Mouse (Mus musculus): ENCODE results near the gene Map3k6. TPM values are rescaled to one million over a fixed set of nuclear protein-coding genes. Genes with fewer than 3 reads are reported as not detected.
A peak's percentile ranks its signal among the peaks of the same experiment; 100 is the strongest.

Gene Map3k6
- 1.9 and 2.8 TPM in 2 replicates for polyA plus RNA-seq (2016; fragmentation: Nextera tagmentation; extraction: Ambion mirVana)

GRCm38 (mm10) chr4:133240490-133240921 is at the start of gene Map3k6:
Gene Map3k6 (plus strand): TSS chr4:133240818.
- peak within 1 kb of the TSS; percentile 53 for H3K4me3 ChIP-seq
- 0 out of 2 replicates have a peak, but pooled peaks cover 3% of the 10 kb centered on the region for H3K9me3 ChIP-seq
- peaks cover 72% of the 10 kb centered on the region for H3K27me3 ChIP-seq
- H3K27ac ChIP-seq (replicated peaks), result no peak within 1 kb of the TSS
- H3K9ac ChIP-seq (replicated peaks), result peak within 1 kb of the TSS; percentile 48
- peak within 1 kb of the TSS; percentile 82 for H3K4me2 ChIP-seq (replicated peaks)
- 5% methylated on average over 16 of the region's 16 CpGs for WGBS
- peaks cover 9% of the 10 kb centered on the region for H3K4me1 ChIP-seq
- no peaks in the 10 kb centered on the region for H3K36me3 ChIP-seq
- ATAC-seq (ENCODE audit: low FRiP score, low read depth), result no peak

GRCm38 (mm10) chr4:133194482-133194881 is 46.1 kb upstream of the Map3k6 start:
- Histone ChIP-seq H3K27ac (replicated peaks) (no peak overlapping the region), H3K4me2 (replicated peaks) (no peak overlapping the region), H3K9me3 (no peaks in the 10 kb centered on the region), H3K9ac (replicated peaks) (no peak overlapping the region), H3K36me3 (peaks cover 60% of the 10 kb centered on the region), H3K4me1 (peaks cover 35% of the 10 kb centered on the region), H3K4me3 (no peak overlapping the region), H3K27me3 (no peaks in the 10 kb centered on the region)
- 85% methylated on average over 11 of the region's 11 CpGs for WGBS
- ATAC-seq (ENCODE audit: low FRiP score, low read depth), result no peak

- Histone ChIP-seq H3K4me3 (no peak overlapping the region), H3K27me3 (no peaks in the 10 kb centered on the region), H3K9ac (replicated peaks) (no peak overlapping the region), H3K9me3 (no peaks in the 10 kb centered on the region), H3K36me3 (peaks cover 56% of the 10 kb centered on the region), H3K4me1 (peaks cover 40% of the 10 kb centered on the region), H3K4me2 (replicated peaks) (no peak overlapping the region), H3K27ac (replicated peaks) (no peak overlapping the region)
- no peak for ATAC-seq (ENCODE audit: low FRiP score, low read depth)
- WGBS, result 67% methylated on average over 4 of the region's 4 CpGs
Measured at GRCm38 (mm10) chr4:133195014-133195413, 45.6 kb upstream of the Map3k6 start.

- WGBS, result 87% methylated on average over 2 of the region's 2 CpGs
- Histone ChIP-seq H3K9ac (replicated peaks) (no peak overlapping the region), H3K4me2 (replicated peaks) (no peak overlapping the region), H3K4me3 (no peak overlapping the region), H3K27me3 (no peaks in the 10 kb centered on the region), H3K36me3 (peaks cover 46% of the 10 kb centered on the region), H3K27ac (replicated peaks) (peak overlapping the region; percentile 82; the same call in 1 of the 2 replicates), H3K4me1 (peaks cover 52% of the 10 kb centered on the region), H3K9me3 (no peaks in the 10 kb centered on the region)
- no peak for ATAC-seq (ENCODE audit: low FRiP score, low read depth)
Measured at GRCm38 (mm10) chr4:133196136-133196535, 44.5 kb upstream of the Map3k6 start.

GRCm38 (mm10) chr4:133196852-133197251 is 43.8 kb upstream of the Map3k6 start:
- 0 out of 2 replicates have a peak overlapping the region, but pooled peaks have one; percentile 11 for H3K9ac ChIP-seq (replicated peaks)
- no peaks in the 10 kb centered on the region for H3K9me3 ChIP-seq
- H3K4me1 ChIP-seq, result peaks cover 54% of the 10 kb centered on the region
- no peak overlapping the region for H3K4me3 ChIP-seq
- H3K27me3 ChIP-seq, result no peaks in the 10 kb centered on the region
- H3K27ac ChIP-seq (replicated peaks), result peak overlapping the region; percentile 82
- WGBS, result 23% methylated on average over 7 of the region's 7 CpGs
- ATAC-seq (ENCODE audit: low FRiP score, low read depth), result no peak
- H3K4me2 ChIP-seq (replicated peaks), result no peak overlapping the region
- peaks cover 39% of the 10 kb centered on the region for H3K36me3 ChIP-seq

- H3K27ac ChIP-seq (replicated peaks), result peak overlapping the region; percentile 82
- peak overlapping the region; percentile 8; the same call in 1 of the 2 replicates for H3K9ac ChIP-seq (replicated peaks)
- H3K4me3 ChIP-seq, result no peak overlapping the region
- H3K27me3 ChIP-seq, result no peaks in the 10 kb centered on the region
- peaks cover 34% of the 10 kb centered on the region for H3K36me3 ChIP-seq
- ATAC-seq (ENCODE audit: low FRiP score, low read depth), result no peak
- H3K4me2 ChIP-seq (replicated peaks), result no peak overlapping the region
- peaks cover 54% of the 10 kb centered on the region for H3K4me1 ChIP-seq
- H3K9me3 ChIP-seq, result no peaks in the 10 kb centered on the region
- WGBS, result 11% methylated on average over 5 of the region's 5 CpGs
Measured at GRCm38 (mm10) chr4:133197355-133197754, 43.3 kb upstream of the Map3k6 start.

- no peak overlapping the region for H3K4me2 ChIP-seq (replicated peaks)
- peak overlapping the region; percentile 82 for H3K27ac ChIP-seq (replicated peaks)
- WGBS, result 15% methylated on average over 13 of the region's 13 CpGs
- H3K36me3 ChIP-seq, result peaks cover 30% of the 10 kb centered on the region
- H3K4me3 ChIP-seq, result no peak overlapping the region
- peak; percentile 63 for ATAC-seq (ENCODE audit: low FRiP score, low read depth)
- peak overlapping the region; percentile 8; the same call in 1 of the 2 replicates for H3K9ac ChIP-seq (replicated peaks)
- H3K4me1 ChIP-seq, result peaks cover 54% of the 10 kb centered on the region
- H3K9me3 ChIP-seq, result no peaks in the 10 kb centered on the region
- H3K27me3 ChIP-seq, result no peaks in the 10 kb centered on the region
Measured at GRCm38 (mm10) chr4:133197801-133198286, 42.8 kb upstream of the Map3k6 start.

GRCm38 (mm10) chr4:133198337-133199180 is 42.1 kb upstream of the Map3k6 start:
- peaks cover 55% of the 10 kb centered on the region for H3K4me1 ChIP-seq
- H3K4me2 ChIP-seq (replicated peaks), result 0 out of 2 replicates have a peak overlapping the region, but pooled peaks have one; percentile 1
- no peaks in the 10 kb centered on the region for H3K27me3 ChIP-seq
- peak overlapping the region; percentile 82 for H3K27ac ChIP-seq (replicated peaks)
- H3K9me3 ChIP-seq, result no peaks in the 10 kb centered on the region
- H3K4me3 ChIP-seq, result no peak overlapping the region
- peak; percentile 57 for ATAC-seq (ENCODE audit: low FRiP score, low read depth)
- peaks cover 22% of the 10 kb centered on the region for H3K36me3 ChIP-seq
- 13% methylated on average over 19 of the region's 19 CpGs for WGBS
- H3K9ac ChIP-seq (replicated peaks), result peak overlapping the region; percentile 8; the same call in 1 of the 2 replicates

- WGBS, result 76% methylated on average over 6 of the region's 6 CpGs
- no peak for ATAC-seq (ENCODE audit: low FRiP score, low read depth)
- Histone ChIP-seq H3K9me3 (no peaks in the 10 kb centered on the region), H3K9ac (replicated peaks) (no peak overlapping the region), H3K4me1 (peaks cover 63% of the 10 kb centered on the region), H3K27me3 (no peaks in the 10 kb centered on the region), H3K4me3 (no peak overlapping the region), H3K4me2 (replicated peaks) (no peak overlapping the region), H3K27ac (replicated peaks) (peak overlapping the region; percentile 8; the same call in 1 of the 2 replicates), H3K36me3 (peaks cover 14% of the 10 kb centered on the region)
Measured at GRCm38 (mm10) chr4:133199743-133200142, 40.9 kb upstream of the Map3k6 start.

- Histone ChIP-seq H3K27me3 (no peaks in the 10 kb centered on the region), H3K4me3 (no peak overlapping the region), H3K4me2 (replicated peaks) (no peak overlapping the region), H3K4me1 (peaks cover 67% of the 10 kb centered on the region), H3K9ac (replicated peaks) (no peak overlapping the region), H3K9me3 (no peaks in the 10 kb centered on the region), H3K36me3 (peaks cover 11% of the 10 kb centered on the region), H3K27ac (replicated peaks) (peak overlapping the region; percentile 8; the same call in 1 of the 2 replicates)
- 55% methylated on average over 21 of the region's 21 CpGs for WGBS
- ATAC-seq (ENCODE audit: low FRiP score, low read depth), result no peak
Measured at GRCm38 (mm10) chr4:133200343-133200742, 40.3 kb upstream of the Map3k6 start.

GRCm38 (mm10) chr4:133201006-133201771 is 39.4 kb upstream of the Map3k6 start:
- H3K9me3 ChIP-seq, result no peaks in the 10 kb centered on the region
- H3K27ac ChIP-seq (replicated peaks), result 0 out of 2 replicates have a peak overlapping the region, but pooled peaks have one; percentile 8
- no peak overlapping the region; the same call in 1 of the 2 replicates for H3K9ac ChIP-seq (replicated peaks)
- H3K4me1 ChIP-seq, result peaks cover 63% of the 10 kb centered on the region
- H3K36me3 ChIP-seq, result peaks cover 3% of the 10 kb centered on the region
- H3K4me3 ChIP-seq, result no peak overlapping the region
- 76% methylated on average over 8 of the region's 8 CpGs for WGBS
- H3K27me3 ChIP-seq, result no peaks in the 10 kb centered on the region
- no peak overlapping the region for H3K4me2 ChIP-seq (replicated peaks)
- no peak for ATAC-seq (ENCODE audit: low FRiP score, low read depth)

Measured in midbrain, embryonic 12.5 days (tissue).